Mouse (Mus musculus) brain, embryonic 14.5 days (tissue): ENCODE results near the gene Gatc.

Source experiments
- CTCF ChIP-seq: fragments of 200-500 bp; IDR thresholded peaks from 2 replicates; pipeline ENCODE4 v1.5.1; 2012; ENCODE audit warnings: inconsistent platforms, mild to moderate bottlenecking, moderate library complexity, borderline replicate concordance; ENCODE audit not compliant: insufficient read depth, insufficient read length; ENCODE audit errors: extremely low read depth
- POLR2A ChIP-seq: fragments of 200-500 bp; IDR thresholded peaks from 2 replicates; pipeline ENCODE4 v1.6.1; 2012; ENCODE audit warnings: mild to moderate bottlenecking, inconsistent platforms, borderline replicate concordance; ENCODE audit not compliant: poor library complexity, insufficient read depth, insufficient read length, severe bottlenecking; ENCODE audit errors: extremely low read depth

GRCm38 (mm10) chr5:115340007-115340406 is 971 bp downstream of the Gatc start:
- TF ChIP-seq CTCF (no peak), POLR2A (no peak)
